Mouse (Mus musculus): ENCODE results near the gene Mrpl24. TPM values are rescaled to one million over a fixed set of nuclear protein-coding genes. Genes with fewer than 3 reads are reported as not detected.

Mrpl24 gene
- polyA plus RNA-seq, 1 experiment from 2014 or later = 108 TPM

- no peak for DNase-seq (ENCODE audit: low spot score)
Observed at GRCm38 (mm10) chr3:87947056-87947810, 27.9 kb downstream of the Mrpl24 start.

- DNase-seq (ENCODE audit: low spot score) = no peak
Observed at GRCm38 (mm10) chr3:87947811-87948199, 28.5 kb downstream of the Mrpl24 start.

- no peak for DNase-seq (ENCODE audit: low spot score)
Observed at GRCm38 (mm10) chr3:87948378-87949265, 29.3 kb downstream of the Mrpl24 start, which contains the start of gene Crabp2. Gene Crabp2, plus strand, starts transcription at chr3:87948666.

- DNase-seq (ENCODE audit: low spot score) = no peak
Observed at GRCm38 (mm10) chr3:87949266-87949954, 30.1 kb downstream of the Mrpl24 start.

- DNase-seq (ENCODE audit: low spot score) = no peak
Observed at GRCm38 (mm10) chr3:87949955-87950515, 30.7 kb downstream of the Mrpl24 start.

GRCm38 (mm10) chr3:87951946-87952345 lies 32.6 kb downstream of the Mrpl24 start:
- DNase-seq (ENCODE audit: low spot score) = no peak

GRCm38 (mm10) chr3:87952440-87952839 lies 33.1 kb downstream of the Mrpl24 start:
- no peak for DNase-seq (ENCODE audit: low spot score)

GRCm38 (mm10) chr3:87958056-87958455 lies 38.8 kb downstream of the Mrpl24 start:
- no peak for DNase-seq (ENCODE audit: low spot score)

- DNase-seq (ENCODE audit: low spot score) = no peak
Observed at GRCm38 (mm10) chr3:87958476-87958875, 39.2 kb downstream of the Mrpl24 start.

- DNase-seq (ENCODE audit: low spot score) = no peak
Observed at GRCm38 (mm10) chr3:87958967-87959366, 39.7 kb downstream of the Mrpl24 start.

GRCm38 (mm10) chr3:87959371-87959770 lies 40.1 kb downstream of the Mrpl24 start:
- no peak for DNase-seq (ENCODE audit: low spot score)

GRCm38 (mm10) chr3:87960191-87960585 lies 40.9 kb downstream of the Mrpl24 start:
- no peak for DNase-seq (ENCODE audit: low spot score)

- DNase-seq (ENCODE audit: low spot score) = peak; percentile 78
Observed at GRCm38 (mm10) chr3:87960586-87961191, 41.4 kb downstream of the Mrpl24 start.

- peak; percentile 81 for DNase-seq (ENCODE audit: low spot score)
Observed at GRCm38 (mm10) chr3:87970184-87970938, 51.1 kb downstream of the Mrpl24 start.

- DNase-seq (ENCODE audit: low spot score) = peak; percentile 33
Observed at GRCm38 (mm10) chr3:87970939-87971488, 51.7 kb downstream of the Mrpl24 start, which contains the start of gene Nes. Gene Nes, plus strand, starts transcription at chr3:87971078.

- no peak for DNase-seq (ENCODE audit: low spot score)
Observed at GRCm38 (mm10) chr3:87971489-87972202, 52.3 kb downstream of the Mrpl24 start.

GRCm38 (mm10) chr3:87972203-87972664 lies 52.9 kb downstream of the Mrpl24 start:
- no peak for DNase-seq (ENCODE audit: low spot score)

- no peak for DNase-seq (ENCODE audit: low spot score)
Observed at GRCm38 (mm10) chr3:87972776-87973175, 53.5 kb downstream of the Mrpl24 start.
